8 mouse cellular contexts compared by ENCODE assay signal in genomic region chr4:55514733-55515176, GRCm38 (mm10). TPM values are rescaled to one million over a fixed set of nuclear protein-coding genes. Genes with fewer than 3 reads are reported as not detected.
DNase-seq lines count a peak whose midpoint lies in the region; ATAC-seq and TF ChIP-seq lines count a peak whose summit lies in the region.

No protein-coding gene starts in this region.

- peak overlapping the region; percentile 64 for H3K4me3 ChIP-seq in cortical plate, adult 2 months (ENCODE audit: insufficient read depth, low read length)

- DNase-seq in gastrocnemius, postnatal 14 days = peak; percentile 84
- peak; percentile 59 for DNase-seq in induced T-regulatory cell, adult 2 months (ENCODE audit: low read depth)
- peak; percentile 48 to 89 for DNase-seq in left cerebral cortex, postnatal 10 days (ENCODE audit: extremely low spot score in 1 of 2, low spot score in 2 of 2)
- DNase-seq in retina, postnatal 7 days (ENCODE audit: low read depth, low spot score) = peak; percentile 64
- DNase-seq in urinary bladder, adult 18-20 months (ENCODE audit: low spot score in 2 of 2) = peak; percentile 65 to 82

- TF ChIP-seq CTCF in cortical plate, adult 2 months (IDR thresholded peaks at IDR 0.05; ENCODE audit: extremely low read depth, insufficient read depth, low read length) = peak; percentile 50

- H3K4me1 ChIP-seq in cortical plate, adult 2 months (ENCODE audit: control insufficient read depth, insufficient read depth, low read length) = no peaks in the 10 kb centered on the region

- no peak overlapping the region for H3K27ac ChIP-seq in cortical plate, adult 2 months (ENCODE audit: insufficient read depth, low read length)

- ATAC-seq in activated CD4-positive, CD25-positive, alpha-beta regulatory T cell, adult 4 months = peak; percentile 80
- ATAC-seq in megakaryocyte, adult 5-6 weeks (ENCODE audit: poor library complexity, severe bottlenecking) = peak; percentile 99

- TF ChIP-seq POLR2A in cortical plate, adult 2 months (IDR thresholded peaks at IDR 0.05; ENCODE audit: extremely low read depth, insufficient read depth, low read length) = peak; percentile 86

- intact Hi-C loops in gastrocnemius, postnatal 14 days (cut with DNase I; ENCODE audit: low total_unique reads) = loop anchor here (5.0 to 10.0 kb wide), 4 partner anchors 708 to 1170 kb away; no protein-coding TSS in a partner anchor
- intact Hi-C loops in left cerebral cortex, postnatal 10 days (cut with DNase I) = loop anchor here (5.0 kb wide), 2 partner anchors 978 to 1168 kb away; no protein-coding TSS in a partner anchor

RNA-seq across cellular contexts. Expression of gene Klf4, which starts 17.5 kb away (rescaled TPM):
- under 1 TPM; 0.31 to 0.36 TPM for polyA plus RNA-seq in activated CD4-positive, CD25-positive, alpha-beta regulatory T cell, adult 4 months (2017; shearing (Covaris generic))
- 4.2 and 4.3 TPM in 2 replicates for polyA plus RNA-seq in cortical plate, adult 2 months (2012; rRNA removed)
- 10 to 100 TPM; 14.0 to 17.3 TPM for total RNA-seq in gastrocnemius, postnatal 14 days (2021)
- 1 to 10 TPM; 5.8 to 6.8 TPM for total RNA-seq in left cerebral cortex, postnatal 10 days (2021)
- total RNA-seq in megakaryocyte, adult 5-6 weeks (2015) = 196 and 224 TPM in 2 replicates
- 96.7 and 117 TPM in 2 replicates for total RNA-seq in megakaryocyte, adult 5-6 weeks (2017)

Comparison
In these comparisons a context has a peak if more than half of its experiments do, and no peak if none do; other contexts are left out.
1. RNA of gene Klf4, which starts 17.5 kb away (total RNA-seq): 96.7 to 224 TPM in megakaryocyte, adult 5-6 weeks; 14.0 to 17.3 TPM in gastrocnemius, postnatal 14 days and 5.8 to 6.8 TPM in left cerebral cortex, postnatal 10 days; every median in the first group is over 4 times any median in the second.
2. Peak in every context shown above with its lines, with median percentiles within 50 percentile points of each other: DNase-seq.